Mouse (Mus musculus): ENCODE results near the gene Csrnp3. TPM values are rescaled to one million over a fixed set of nuclear protein-coding genes. Genes with fewer than 3 reads are reported as not detected.

Csrnp3 gene
- total and polyA plus RNA-seq, 3 experiments, result 0.04 to 0.39 (median 0.34) TPM

DNA sequence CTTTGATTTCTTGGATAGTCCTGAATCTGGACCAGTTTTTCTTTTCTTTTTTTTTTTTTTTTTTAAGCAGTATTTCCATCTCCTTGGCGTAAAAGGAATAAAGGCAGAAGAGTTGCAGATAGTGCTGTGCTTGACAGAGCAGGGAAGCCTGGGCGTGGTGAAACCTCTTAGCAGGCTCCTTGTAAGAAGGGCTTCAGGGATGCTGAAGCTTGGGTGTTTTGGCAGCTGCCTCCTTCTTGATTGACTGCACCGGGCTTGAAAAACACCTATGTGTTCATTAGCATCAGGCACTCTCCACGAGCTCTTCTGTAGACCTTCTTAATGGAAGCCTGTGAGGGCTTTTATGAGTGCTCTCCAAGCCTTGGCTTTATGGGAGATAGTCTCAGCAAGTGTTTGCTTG, 117.9 kb downstream of the Csrnp3 start:
- no peak overlapping the region for H3K9ac ChIP-seq (ENCODE audit: low read depth, low read length)
- DNase-seq, result no peak
- no peaks in the 10 kb centered on the region for H3K27me3 ChIP-seq (ENCODE audit: control insufficient read depth, insufficient read depth, low read length)
- no peaks in the 10 kb centered on the region for H3K79me2 ChIP-seq (replicated peaks; ENCODE audit: control insufficient read depth, insufficient read depth, low read length)
- H3K4me1 ChIP-seq (ENCODE audit: control insufficient read depth, insufficient read depth, low read length), result no peaks in the 10 kb centered on the region
- no peak for TF ChIP-seq CTCF (IDR thresholded peaks at IDR 0.05)
- no peaks in the 10 kb centered on the region for H3K36me3 ChIP-seq (ENCODE audit: control insufficient read depth, insufficient read depth, low read length)
- no peak overlapping the region for H3K27ac ChIP-seq
- no peak overlapping the region for H3K4me3 ChIP-seq
- WGBS, result 67% methylated on average over 4 of the region's 4 CpGs
- intact Hi-C loops (cut with DNase I), result no loop called here

GRCm38 (mm10) chr2:65968810-65969209, 123.2 kb downstream of the Csrnp3 start:
- no peaks in the 10 kb centered on the region for H3K4me1 ChIP-seq (ENCODE audit: control insufficient read depth, insufficient read depth, low read length)
- H3K27ac ChIP-seq, result no peak overlapping the region
- 88% methylated on average over 4 of the region's 4 CpGs for WGBS
- TF ChIP-seq POLR2A (IDR thresholded peaks at IDR 0.05; ENCODE audit: insufficient read depth, low read depth, low read length), result no peak
- TF ChIP-seq EP300 (IDR thresholded peaks at IDR 0.05; ENCODE audit: insufficient read depth, low read depth, low read length), result no peak
- TF ChIP-seq CTCF (IDR thresholded peaks at IDR 0.05), result no peak
- H3K9ac ChIP-seq (ENCODE audit: low read depth, low read length), result no peak overlapping the region
- H3K36me3 ChIP-seq (ENCODE audit: control insufficient read depth, insufficient read depth, low read length), result no peaks in the 10 kb centered on the region
- H3K4me3 ChIP-seq, result no peak overlapping the region
- H3K79me2 ChIP-seq (replicated peaks; ENCODE audit: control insufficient read depth, insufficient read depth, low read length), result no peaks in the 10 kb centered on the region
- intact Hi-C loops (cut with DNase I), result no loop called here
- H3K27me3 ChIP-seq (ENCODE audit: control insufficient read depth, insufficient read depth, low read length), result no peaks in the 10 kb centered on the region
- DNase-seq, result no peak

GRCm38 (mm10) chr2:65973907-65974306, 128.3 kb downstream of the Csrnp3 start:
- 88% methylated on average over 4 of the region's 4 CpGs for WGBS
- Histone ChIP-seq H3K4me1 (ENCODE audit: control insufficient read depth, insufficient read depth, low read length) (no peaks in the 10 kb centered on the region), H3K9ac (ENCODE audit: low read depth, low read length) (no peak overlapping the region), H3K79me2 (replicated peaks; ENCODE audit: control insufficient read depth, insufficient read depth, low read length) (no peaks in the 10 kb centered on the region), H3K27me3 (ENCODE audit: control insufficient read depth, insufficient read depth, low read length) (no peaks in the 10 kb centered on the region), H3K4me3 (no peak overlapping the region), H3K36me3 (ENCODE audit: control insufficient read depth, insufficient read depth, low read length) (no peaks in the 10 kb centered on the region), H3K27ac (no peak overlapping the region)
- no peak for DNase-seq
- intact Hi-C loops (cut with DNase I), result no loop called here
- TF ChIP-seq POLR2A (IDR thresholded peaks at IDR 0.05; ENCODE audit: insufficient read depth, low read depth, low read length), result no peak
- TF ChIP-seq CTCF (IDR thresholded peaks at IDR 0.05), result no peak
- no peak for TF ChIP-seq EP300 (IDR thresholded peaks at IDR 0.05; ENCODE audit: insufficient read depth, low read depth, low read length)

GRCm38 (mm10) chr2:65975383-65975782, 129.8 kb downstream of the Csrnp3 start:
- no peak for DNase-seq
- WGBS, result 73% methylated on average over 5 of the region's 5 CpGs
- no peaks in the 10 kb centered on the region for H3K27me3 ChIP-seq (ENCODE audit: control insufficient read depth, insufficient read depth, low read length)
- no peaks in the 10 kb centered on the region for H3K36me3 ChIP-seq (ENCODE audit: control insufficient read depth, insufficient read depth, low read length)
- H3K4me1 ChIP-seq (ENCODE audit: control insufficient read depth, insufficient read depth, low read length), result no peaks in the 10 kb centered on the region
- no peaks in the 10 kb centered on the region for H3K79me2 ChIP-seq (replicated peaks; ENCODE audit: control insufficient read depth, insufficient read depth, low read length)
- intact Hi-C loops (cut with DNase I), result no loop called here
- H3K4me3 ChIP-seq, result no peak overlapping the region
- TF ChIP-seq POLR2A (IDR thresholded peaks at IDR 0.05; ENCODE audit: insufficient read depth, low read depth, low read length), result no peak
- TF ChIP-seq CTCF (IDR thresholded peaks at IDR 0.05), result no peak
- TF ChIP-seq EP300 (IDR thresholded peaks at IDR 0.05; ENCODE audit: insufficient read depth, low read depth, low read length), result no peak
- no peak overlapping the region for H3K9ac ChIP-seq (ENCODE audit: low read depth, low read length)
- H3K27ac ChIP-seq, result no peak overlapping the region

- Histone ChIP-seq H3K4me1 (ENCODE audit: control insufficient read depth, insufficient read depth, low read length) (no peaks in the 10 kb centered on the region), H3K9ac (ENCODE audit: low read depth, low read length) (no peak overlapping the region), H3K79me2 (replicated peaks; ENCODE audit: control insufficient read depth, insufficient read depth, low read length) (no peaks in the 10 kb centered on the region), H3K4me3 (no peak overlapping the region), H3K27ac (no peak overlapping the region), H3K27me3 (ENCODE audit: control insufficient read depth, insufficient read depth, low read length) (no peaks in the 10 kb centered on the region), H3K36me3 (ENCODE audit: control insufficient read depth, insufficient read depth, low read length) (no peaks in the 10 kb centered on the region)
- intact Hi-C loops (cut with DNase I), result no loop called here
- TF ChIP-seq POLR2A (IDR thresholded peaks at IDR 0.05; ENCODE audit: insufficient read depth, low read depth, low read length), result no peak
- 32% methylated on average over 17 of the region's 17 CpGs for WGBS
- DNase-seq, result peak in 1 of 2 experiments; percentile 11
These were observed 133.9 kb downstream of the Csrnp3 start for GRCm38 (mm10) chr2:65979338-65980053.

GRCm38 (mm10) chr2:65981470-65981869, 135.9 kb downstream of the Csrnp3 start:
- intact Hi-C loops (cut with DNase I), result no loop called here
- WGBS, result 90% methylated on average over 6 of the region's 6 CpGs

More at GRCm38 (mm10) chr2:65981470-65981869, 135.9 kb downstream of the Csrnp3 start:
- no peak for TF ChIP-seq EP300 (IDR thresholded peaks at IDR 0.05; ENCODE audit: insufficient read depth, low read depth, low read length)
- Histone ChIP-seq H3K27me3 (ENCODE audit: control insufficient read depth, insufficient read depth, low read length) (no peaks in the 10 kb centered on the region), H3K79me2 (replicated peaks; ENCODE audit: control insufficient read depth, insufficient read depth, low read length) (no peaks in the 10 kb centered on the region), H3K27ac (no peak overlapping the region), H3K9ac (ENCODE audit: low read depth, low read length) (no peak overlapping the region), H3K4me1 (ENCODE audit: control insufficient read depth, insufficient read depth, low read length) (no peaks in the 10 kb centered on the region), H3K4me3 (no peak overlapping the region), H3K36me3 (ENCODE audit: control insufficient read depth, insufficient read depth, low read length) (no peaks in the 10 kb centered on the region)
- DNase-seq, result no peak
